Mouse (Mus musculus) thymus, postnatal 4 days (tissue): Measurements from ENCODE around the gene D5Ertd579e.
"Not testable (repeated sequence)": the region's sequence is repeated elsewhere in the genome, so short reads cannot be mapped to it uniquely, and the experiment has no call there.

Source experiments
- DNase-seq: peaks from one replicate; pipeline ENCODE4 v3.0.0; 2021

D5Ertd579e gene

DNA sequence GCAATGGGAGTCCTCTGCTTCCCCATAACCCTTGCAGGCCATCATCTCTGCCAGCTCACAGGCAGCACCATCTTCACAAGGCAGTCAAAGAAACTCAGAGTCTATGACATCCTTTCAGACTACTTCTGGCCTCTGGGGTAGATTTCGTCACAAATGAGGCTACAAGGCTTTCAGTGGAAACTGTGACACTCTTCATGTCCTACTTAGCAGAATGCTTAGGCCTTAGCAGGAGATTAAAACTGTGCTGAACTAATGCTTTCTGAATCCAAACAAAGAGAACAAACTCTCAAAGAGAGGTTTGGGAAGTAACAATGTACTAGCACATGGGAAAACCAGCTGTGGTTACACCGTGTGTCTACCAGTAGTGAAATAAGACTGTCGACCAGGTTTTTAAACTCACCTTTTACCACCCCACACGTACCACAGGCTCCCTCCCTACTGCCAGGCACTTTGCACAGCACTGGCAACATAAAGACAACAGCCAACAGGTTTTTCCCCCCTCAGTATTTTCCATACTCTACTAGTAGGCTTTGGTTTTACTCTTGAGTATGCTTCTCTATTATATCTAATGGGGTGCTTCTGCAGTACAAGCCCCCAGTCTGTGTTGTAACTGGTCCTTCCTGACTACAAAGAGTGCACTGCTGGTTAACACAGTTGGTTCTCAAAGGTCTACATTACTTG, 15.8 kb downstream of the D5Ertd579e start:
- no peak for DNase-seq

DNA sequence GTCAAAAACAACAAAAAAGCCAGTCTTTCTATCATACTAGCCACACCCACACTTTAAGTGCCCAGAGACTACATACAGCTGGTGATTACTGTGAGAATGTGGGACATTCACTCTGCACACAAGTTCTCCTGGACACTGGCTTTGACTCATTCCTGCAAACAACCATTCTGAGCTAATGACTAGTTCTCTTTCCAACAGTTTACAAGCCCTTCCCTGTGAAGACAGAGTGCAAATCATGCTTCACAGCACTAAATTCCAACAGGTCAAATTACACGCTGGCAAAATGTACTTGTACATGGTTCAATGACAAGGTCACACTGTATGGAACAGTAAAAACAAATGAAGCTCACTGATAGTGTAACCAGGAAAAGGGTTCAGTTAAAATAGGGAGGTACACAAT, 17.0 kb downstream of the D5Ertd579e start:
- no peak for DNase-seq

DNA sequence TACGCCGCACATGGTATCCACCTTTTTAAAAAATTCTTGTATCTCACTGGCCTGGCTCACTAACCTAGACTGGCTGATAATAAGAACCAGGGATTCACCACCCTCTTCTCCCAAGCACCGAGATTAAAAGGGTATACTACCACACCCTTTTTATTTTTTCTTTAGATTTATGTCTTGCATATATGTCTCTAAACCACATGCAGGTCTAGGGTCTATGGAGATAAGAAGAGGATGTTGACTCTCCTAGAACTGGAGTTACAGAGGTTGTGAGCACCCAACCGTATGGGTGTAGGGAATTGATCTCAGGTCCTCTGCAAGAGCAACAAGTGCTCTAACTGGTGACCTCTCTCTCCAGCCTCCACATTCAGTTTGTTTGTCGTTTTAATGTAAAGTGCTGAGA, 17.9 kb downstream of the D5Ertd579e start:
- DNase-seq, result no peak

DNA sequence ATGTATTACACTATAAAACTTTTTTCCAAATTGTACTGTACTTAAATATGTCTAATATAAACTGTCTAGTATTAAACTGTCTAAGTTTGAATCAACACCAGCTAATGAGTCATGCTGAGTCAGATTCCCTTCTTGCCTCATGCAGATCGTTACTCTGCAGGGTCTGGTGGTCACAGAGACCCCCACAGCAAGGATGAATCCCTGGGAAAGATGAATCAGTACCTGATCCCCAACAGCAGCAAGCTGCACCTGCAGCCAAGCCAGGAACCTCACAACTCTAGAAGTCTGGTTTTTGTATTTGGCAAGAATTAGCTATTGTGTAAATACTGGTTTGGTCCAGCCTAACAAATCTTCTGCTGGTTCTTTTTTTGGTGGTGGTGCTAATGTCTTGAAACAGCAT, 20.4 kb downstream of the D5Ertd579e start:
- no peak for DNase-seq

DNA sequence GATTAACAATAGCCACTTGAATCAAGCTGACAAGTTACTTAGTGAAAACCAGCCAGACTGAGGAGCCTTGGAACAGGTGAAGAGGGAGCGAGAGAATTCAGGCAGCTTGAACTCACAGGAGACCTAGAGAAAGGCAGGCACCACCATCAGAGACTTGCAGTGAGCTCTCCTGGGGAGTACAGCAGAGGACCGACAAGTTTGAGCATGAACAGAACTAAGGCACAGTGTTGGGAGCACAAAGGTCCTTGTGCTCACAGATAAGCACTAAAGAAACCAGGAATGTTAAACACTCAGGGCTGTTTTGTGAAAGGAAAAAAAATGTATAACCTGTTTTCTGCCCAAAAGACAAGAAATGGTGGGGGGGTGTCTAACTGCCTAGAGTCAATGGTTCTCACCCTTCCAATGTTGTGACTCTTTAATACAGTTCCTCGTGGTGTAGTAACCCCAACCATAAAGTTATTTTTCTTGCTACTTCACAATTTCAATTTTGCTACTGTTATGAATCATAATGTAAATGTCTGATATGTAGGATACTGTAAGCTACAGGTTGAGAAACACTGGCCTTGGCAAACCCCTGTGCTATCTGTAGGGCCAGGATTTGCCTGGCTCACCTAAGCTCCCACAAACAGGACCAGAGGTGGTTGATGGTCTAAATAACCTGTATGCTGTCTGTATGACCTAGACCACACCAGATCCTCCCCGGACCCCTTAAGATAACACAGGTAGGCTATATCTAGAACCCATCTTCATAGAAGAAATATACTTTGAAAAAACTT, 21.0 kb downstream of the D5Ertd579e start:
- no peak for DNase-seq

DNA sequence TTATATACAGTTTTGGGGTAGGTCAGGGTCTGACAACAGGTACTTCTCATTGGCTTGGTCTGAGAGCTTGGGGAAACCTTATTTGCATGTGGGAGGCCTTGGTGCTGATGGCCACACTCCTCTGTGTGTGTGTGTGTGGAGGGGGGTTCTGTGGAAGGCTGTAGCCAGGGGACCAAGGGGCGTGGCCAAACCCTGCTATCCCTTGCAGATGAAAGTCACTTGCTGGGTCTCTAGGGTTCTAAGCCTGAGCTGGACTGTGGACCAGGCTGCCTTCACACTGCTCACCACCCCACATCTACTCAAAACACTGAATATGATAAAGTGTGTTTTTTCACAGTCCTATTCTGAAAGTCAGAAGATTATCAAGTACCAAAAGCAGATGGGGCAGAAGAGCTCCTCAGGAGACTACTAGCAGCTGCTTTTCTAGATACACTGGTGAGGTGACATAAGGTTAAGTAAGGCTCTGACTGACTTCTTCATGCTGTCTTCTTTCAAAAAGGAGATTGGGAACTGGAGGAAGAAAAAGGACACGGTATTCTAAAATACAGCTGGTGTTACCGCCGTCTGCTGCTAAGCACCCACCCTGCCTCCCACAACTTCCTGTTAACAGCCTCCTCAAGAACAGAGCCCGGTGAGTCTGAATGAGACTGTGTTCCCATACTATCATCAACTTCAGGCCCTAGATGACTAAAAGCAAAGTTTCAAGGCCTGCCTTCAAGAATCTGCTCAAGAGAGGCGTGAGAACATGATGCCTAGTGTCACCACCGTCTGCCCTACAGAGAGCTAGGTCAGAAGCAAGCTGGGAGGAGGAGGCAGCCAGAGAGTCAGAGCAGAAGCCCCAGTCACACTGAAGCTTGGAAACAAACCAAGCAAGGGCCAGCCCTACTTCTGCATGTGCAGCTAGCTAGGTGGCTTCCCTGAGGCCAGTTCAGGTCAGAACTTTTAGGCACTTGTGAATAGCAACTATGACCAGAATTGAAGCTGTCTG, 26.5 kb downstream of the D5Ertd579e start:
- peak; percentile 65 for DNase-seq

DNA sequence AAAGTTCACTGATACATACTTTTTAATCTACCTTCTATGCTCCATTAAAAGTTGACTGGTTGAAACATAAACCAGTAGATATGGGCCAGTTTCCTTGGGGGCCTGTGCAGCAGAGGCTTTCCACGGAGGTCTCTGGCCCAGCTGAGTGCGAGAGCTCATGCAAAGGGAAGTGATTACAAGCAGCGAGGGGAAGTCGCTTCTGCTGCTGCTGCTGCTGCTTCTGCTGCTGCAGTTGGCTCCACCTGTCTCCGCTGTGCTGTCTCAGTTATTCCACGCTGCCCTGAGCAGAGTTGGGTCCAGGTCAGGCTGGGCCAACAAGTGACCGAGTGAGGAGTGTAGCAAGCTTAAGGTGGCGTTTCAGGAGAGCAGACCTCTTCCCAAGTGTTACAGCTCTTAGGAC, 27.3 kb downstream of the D5Ertd579e start:
- peak; percentile 68 for DNase-seq

DNA sequence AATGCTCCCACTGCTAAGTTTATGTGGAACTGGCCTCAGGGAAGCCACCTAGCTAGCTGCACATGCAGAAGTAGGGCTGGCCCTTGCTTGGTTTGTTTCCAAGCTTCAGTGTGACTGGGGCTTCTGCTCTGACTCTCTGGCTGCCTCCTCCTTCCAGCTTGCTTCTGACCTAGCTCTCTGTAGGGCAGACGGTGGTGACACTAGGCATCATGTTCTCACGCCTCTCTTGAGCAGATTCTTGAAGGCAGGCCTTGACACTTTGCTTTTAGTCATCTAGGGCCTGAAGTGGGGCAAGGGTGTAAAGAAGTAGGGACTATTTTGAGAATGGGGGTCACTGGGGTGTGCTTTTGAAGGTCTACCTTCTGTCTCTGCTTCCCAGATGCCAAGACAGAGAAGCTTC, 27.8 kb downstream of the D5Ertd579e start:
- peak; percentile 21 for DNase-seq

DNA sequence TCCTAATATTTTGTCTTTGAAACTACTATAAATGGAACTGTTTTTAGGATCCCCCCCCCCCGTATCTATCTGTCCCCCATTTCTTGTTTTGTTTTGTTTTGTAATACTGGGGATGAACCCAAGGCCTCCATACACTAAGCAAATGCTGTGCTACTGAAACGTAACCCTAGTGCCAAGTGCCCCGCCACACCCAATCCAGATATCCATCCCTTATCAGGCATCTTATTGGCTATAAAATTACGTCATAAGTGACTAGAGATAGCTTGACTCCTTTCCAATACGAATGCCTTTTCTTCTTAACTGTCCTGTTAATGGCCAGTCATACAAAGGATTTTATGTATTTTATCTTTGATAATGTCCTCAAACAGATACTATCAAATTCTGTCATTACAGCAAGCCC, 28.7 kb downstream of the D5Ertd579e start:
- no peak for DNase-seq

DNA sequence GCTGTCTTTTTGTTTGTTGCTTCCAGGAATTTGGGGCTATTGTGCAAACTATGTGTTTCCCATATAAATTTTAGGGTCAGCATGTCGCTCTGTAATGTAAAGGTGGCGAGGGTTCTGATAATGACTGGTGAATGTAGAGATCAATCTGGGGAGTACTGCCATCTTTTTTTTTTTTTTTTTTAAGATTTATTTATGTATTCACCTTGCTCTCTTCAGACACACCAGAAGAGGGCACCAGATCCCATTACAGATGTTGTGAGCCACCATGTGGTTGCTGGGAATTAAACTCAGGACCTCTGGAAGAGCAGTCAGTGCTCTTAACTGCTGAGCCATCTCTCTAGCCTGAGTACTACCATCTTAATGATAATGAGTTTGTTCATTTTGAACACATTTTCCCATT, 29.1 kb downstream of the D5Ertd579e start:
- DNase-seq, result not testable (repeated sequence)

DNA sequence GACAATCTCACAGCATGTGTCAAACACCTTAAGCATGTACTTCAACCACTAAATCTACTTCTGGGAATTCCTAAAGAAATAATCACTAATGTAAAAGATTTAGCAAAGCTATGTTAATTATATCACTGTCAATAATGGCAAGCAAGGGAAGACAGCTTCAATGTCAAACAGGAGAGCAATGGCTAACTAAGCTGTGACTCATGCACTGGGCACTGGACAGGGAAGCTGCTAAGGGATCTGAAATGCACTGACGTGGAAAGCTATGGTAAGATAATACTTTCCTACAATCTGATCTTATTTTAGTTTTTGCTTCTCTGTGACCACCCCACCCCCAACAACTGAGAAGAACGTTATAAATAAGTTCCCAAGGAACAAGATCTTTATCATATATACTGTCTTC, 32.5 kb downstream of the D5Ertd579e start:
- no peak for DNase-seq

DNA sequence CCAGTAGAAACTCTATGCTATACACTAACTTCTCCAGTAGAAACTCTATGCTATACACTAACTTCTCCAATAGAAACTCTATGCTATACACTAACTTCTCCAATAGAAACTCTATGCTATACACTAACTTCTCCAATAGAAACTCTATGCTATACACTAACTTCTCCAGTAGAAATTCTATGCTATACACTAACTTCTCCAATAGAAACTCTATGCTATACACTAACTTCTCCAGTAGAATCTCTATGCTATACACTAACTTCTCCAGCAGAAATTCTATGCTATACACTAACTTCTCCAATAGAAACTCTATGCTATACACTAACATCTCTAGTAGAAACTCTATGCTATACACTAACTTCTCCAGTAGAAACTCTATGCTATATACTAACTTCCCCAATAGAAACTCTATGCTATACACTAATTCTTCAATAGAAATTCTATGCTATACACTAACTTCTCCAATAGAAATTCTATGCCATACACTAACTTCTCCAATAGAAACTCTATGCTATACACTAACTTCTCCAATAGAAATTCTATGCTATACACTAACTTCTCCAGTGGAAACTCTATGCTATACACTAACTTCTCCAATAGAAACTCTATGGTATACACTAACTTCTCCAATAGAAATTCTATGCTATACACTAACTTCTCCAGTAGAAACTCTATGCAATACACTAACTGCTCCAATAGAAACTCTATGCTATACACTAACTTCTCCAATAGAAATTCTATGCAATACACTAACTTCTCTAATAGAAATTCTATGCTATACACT, 34.7 kb downstream of the D5Ertd579e start:
- not testable (repeated sequence) for DNase-seq

DNA sequence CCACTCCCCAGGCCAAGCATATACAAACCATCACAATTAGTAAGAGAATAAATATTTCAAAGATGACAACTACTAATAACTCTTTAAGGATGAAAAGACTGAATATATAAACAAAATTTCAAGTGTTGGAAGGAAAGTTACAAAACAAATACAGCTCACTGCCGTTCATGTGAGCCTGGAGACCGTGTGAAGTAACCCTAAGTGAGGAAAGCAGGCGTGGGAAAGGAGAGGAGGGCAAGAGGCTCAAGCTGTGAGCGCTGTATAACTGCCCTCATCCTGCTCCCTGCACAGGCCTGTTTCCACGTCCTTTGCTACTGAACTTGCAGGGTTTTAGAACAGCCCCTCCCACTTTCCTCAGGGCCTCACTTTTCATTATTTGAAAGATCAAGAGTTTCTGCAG, 70.2 kb downstream of the D5Ertd579e start:
- no peak for DNase-seq

DNA sequence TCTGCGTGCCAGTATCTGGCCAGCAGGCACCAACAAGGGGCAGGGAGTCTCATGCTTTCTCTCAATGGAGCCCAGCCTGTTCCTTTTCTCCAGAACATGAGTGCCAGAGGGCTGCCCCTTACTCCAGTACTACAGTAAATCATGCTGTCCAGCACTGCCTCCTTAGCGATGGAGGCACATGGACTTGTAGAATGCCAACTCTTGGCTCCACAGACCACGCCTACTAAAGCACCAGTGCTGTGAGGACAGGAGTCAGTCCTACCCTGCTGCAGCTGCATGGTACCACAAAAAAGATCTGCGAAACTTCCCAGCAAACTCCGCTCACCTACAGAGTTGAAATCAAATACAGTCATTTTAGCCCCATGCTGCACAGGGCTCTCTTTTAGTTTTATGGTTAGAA, 72.2 kb downstream of the D5Ertd579e start:
- no peak for DNase-seq

DNA sequence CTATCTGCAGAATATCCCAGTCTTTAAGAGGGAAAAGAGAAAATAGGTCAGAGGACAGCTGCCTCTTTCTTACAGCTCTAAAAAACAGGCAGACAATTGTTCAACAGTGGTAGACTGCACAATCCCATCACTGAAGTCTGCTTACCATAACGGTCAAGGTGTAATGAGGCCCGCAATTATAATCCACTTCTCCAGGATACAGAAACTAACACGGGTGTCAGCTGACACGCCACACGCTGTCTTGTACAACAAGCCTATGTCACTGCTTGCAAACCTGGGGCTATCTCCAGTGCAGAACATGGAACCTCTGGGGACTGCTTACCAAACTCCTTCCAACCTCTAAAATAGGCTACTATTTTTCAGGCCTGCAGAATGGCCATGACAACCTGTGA, 74.8 kb downstream of the D5Ertd579e start:
- DNase-seq, result no peak

DNA sequence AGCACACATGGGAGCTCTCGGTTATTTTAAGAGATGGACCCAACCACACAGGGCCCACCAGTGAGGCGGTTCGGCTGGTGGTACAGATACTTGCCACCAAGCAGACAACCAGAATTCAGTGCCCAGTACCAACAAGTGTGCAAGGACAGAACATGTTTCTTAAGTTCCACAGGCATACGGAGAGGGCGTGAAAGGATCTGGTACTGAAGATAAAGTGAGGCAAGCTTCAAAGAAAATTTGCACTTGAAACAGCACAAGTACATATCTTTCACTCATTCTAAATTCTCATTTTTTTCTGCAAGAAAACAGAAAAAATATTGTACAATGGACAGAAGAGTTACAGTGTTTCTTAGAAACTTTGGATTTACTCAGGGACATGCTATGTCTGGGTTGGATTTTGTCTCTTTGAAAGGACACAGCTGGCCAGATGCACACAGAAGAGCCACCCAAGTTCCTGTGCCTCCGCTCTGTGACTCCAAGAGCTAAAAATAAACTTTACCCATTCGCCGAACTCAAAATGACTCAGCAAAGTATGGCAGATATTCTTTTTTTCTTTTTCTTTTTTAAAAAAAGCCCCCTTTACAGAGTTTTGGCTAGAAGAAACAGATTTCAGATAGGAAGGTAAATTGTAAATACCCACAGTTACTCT, 75.3 kb downstream of the D5Ertd579e start:
- DNase-seq, result no peak

DNA sequence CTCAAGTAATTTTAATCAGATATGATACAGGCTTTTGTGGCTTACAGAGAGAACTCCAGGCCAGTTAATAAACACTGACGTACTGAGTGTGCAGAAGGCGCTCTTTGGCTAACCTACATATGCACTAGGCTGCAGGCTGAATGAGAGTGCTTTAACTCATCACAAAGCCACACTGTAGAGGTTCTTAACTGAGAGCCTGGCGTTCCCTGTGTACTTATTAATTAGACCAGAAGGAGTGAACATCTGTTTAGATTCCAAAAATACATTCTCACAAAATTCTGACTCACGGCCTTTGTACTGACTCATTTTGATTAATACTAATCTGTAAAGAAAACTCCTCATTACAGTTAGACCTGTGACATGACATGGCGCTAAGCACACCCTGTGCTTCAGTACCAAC, 76.9 kb downstream of the D5Ertd579e start:
- no peak for DNase-seq

DNA sequence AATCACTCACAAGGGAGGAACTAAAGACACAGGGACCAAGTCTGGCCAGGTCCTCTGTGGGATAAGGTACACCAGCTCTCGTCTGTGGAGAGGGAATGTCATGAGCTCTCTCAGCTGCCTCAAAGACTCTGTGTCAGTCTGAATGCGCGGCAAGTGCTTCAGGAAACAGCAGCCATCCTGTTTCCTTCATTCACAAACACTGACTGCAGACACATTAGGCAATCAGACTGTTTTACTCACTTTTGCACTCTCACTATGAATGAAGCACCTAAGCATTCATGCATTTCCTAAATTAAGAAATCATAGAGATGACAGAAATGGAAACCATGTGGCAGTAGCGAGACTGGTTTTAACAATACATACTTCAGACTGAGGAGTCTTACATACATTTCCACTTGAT, 77.5 kb downstream of the D5Ertd579e start:
- no peak for DNase-seq

DNA sequence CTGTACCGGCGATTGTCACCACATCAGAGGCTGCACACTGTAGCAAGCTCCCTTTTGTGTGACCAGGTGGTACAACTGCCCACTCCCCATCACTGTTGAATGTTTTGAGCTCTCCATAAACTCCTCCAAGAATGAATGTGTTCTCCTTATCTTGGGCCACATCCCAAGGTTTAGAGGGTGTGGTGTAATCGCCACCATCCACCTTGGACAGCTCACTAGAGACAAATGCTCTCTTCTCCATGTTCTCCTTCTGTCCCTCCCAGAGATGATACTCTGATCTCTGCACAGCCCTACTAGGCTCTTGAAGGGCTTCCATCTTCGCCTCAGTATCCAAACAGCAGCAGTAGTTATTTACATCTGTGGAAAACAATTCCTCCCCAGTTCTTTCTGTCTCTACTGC, 81.7 kb downstream of the D5Ertd579e start:
- no peak for DNase-seq

DNA sequence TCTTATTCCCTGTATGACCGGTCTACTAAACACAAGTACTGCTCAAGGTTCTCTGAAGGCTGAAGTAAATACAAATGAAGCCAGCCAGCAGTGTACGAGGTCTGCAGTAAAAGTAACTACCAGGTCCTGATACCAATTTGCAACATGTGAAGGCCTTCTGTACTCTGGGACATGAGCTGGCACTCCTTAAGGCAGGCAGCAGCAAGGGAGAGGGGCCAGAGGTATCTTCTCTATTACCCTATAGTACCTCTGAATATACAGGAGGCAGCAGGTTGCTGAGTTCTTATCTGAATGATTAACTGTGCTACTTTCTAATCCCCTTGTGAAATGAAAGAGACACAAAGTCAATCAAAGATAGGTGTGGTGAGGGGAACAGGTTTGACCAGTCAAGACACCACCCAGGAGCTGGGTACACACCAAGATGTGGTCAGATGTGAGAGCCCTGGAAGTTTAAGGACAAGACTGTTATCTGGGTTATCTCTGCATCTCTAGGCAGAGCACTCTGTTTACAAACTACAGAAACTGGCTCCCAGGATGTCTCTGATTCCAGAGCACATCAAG, 86.8 kb downstream of the D5Ertd579e start:
- no peak for DNase-seq

DNA sequence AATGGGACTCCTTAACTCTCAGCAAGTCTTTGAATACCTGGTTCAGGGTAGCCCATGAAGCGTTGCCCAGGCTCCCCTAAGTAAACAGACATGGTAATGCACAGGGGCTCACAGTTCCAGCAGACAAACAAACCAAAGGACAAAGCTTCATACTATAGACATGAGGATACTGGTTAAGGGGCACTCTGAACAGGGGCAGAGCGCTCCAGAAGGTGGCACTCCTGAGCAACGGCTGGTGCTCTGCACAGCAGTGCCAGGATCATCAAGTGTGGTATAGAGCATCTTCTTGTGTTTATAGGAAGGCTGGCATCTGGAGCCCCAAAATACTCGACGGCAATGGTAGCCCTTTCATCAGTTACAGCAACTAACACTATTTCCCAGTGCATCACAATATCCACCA, 92.8 kb downstream of the D5Ertd579e start:
- peak; percentile 86 for DNase-seq

DNA sequence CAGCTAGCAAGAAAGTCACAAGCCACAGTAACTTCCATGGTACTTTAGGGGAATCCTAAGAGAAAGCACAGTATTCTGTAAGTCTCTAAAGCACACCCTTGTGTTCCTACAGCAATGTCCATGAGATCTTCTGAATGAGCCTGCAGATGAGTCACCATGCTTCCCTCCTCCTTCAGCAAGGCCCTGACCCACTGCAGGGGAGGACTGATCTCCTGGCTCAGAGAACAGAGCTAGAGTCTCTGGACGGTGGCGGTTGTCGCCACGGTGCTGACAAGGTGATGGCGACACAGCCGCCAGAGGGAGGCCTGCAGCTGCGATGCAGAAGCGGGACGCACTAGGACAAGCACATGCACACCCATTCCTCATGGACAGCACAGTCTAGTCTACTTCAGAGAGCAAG, 93.8 kb downstream of the D5Ertd579e start:
- no peak for DNase-seq
